Comparison of ENCODE assay signal across 8 mouse cellular contexts in genomic region chr6:125351368-125352045, GRCm38 (mm10). TPM values are rescaled to one million over a fixed set of nuclear protein-coding genes. Genes with fewer than 3 reads are reported as not detected.
DNase-seq lines count a peak whose midpoint lies in the region; ATAC-seq and TF ChIP-seq lines count a peak whose summit lies in the region.

No protein-coding gene starts in this region.

- H3K9me3 ChIP-seq in heart, embryonic 11.5 days (replicated peaks; ENCODE audit: control insufficient read depth, low read length) = no peaks in the 10 kb centered on the region
- H3K9me3 ChIP-seq in limb, embryonic 12.5 days = no peaks in the 10 kb centered on the region
- no peaks in the 10 kb centered on the region for H3K9me3 ChIP-seq in forebrain, embryonic 14.5 days (replicated peaks; ENCODE audit: control insufficient read depth, low read length)

- H3K9ac ChIP-seq in heart, embryonic 11.5 days (ENCODE audit: low read depth, low read length) = 0 out of 2 replicates have a peak overlapping the region, but pooled peaks have one; percentile 5
- H3K9ac ChIP-seq in limb, embryonic 12.5 days (replicated peaks) = no peak overlapping the region
- no peak overlapping the region for H3K9ac ChIP-seq in forebrain, embryonic 14.5 days (ENCODE audit: low read length)

- H3K27ac ChIP-seq in thymus, adult 2 months (ENCODE audit: control insufficient read depth, insufficient read depth, low read length) = peak overlapping the region; percentile 89
- H3K27ac ChIP-seq in heart, embryonic 11.5 days (ENCODE audit: low read depth, low read length) = no peak overlapping the region
- H3K27ac ChIP-seq in limb, embryonic 12.5 days = no peak overlapping the region
- H3K27ac ChIP-seq in forebrain, embryonic 14.5 days (ENCODE audit: low read depth, low read length) = no peak overlapping the region

- H3K4me3 ChIP-seq in thymus, adult 2 months (ENCODE audit: control insufficient read depth, insufficient read depth, low read length) = peak overlapping the region; percentile 18
- 0 out of 2 replicates have a peak overlapping the region, but pooled peaks have one; percentile 8 for H3K4me3 ChIP-seq in heart, embryonic 11.5 days (ENCODE audit: low read depth, low read length)
- H3K4me3 ChIP-seq in limb, embryonic 12.5 days (replicated peaks) = peak overlapping the region; percentile 61; the same call in 1 of the 2 replicates
- no peak overlapping the region for H3K4me3 ChIP-seq in forebrain, embryonic 14.5 days (ENCODE audit: low read depth, low read length)

- DNase-seq in thymus, adult 2 months = no peak
- DNase-seq in thymus, adult 18-20 months = no peak
- DNase-seq in yolk sac, embryonic 10.5 days (ENCODE audit: low spot score) = no peak
- DNase-seq in layer of hippocampus, postnatal 25 days (ENCODE audit: extremely low spot score in 1 of 2, low spot score in 1 of 2) = no peak
- DNase-seq in forebrain, embryonic 14.5 days (ENCODE audit: low spot score) = no peak

- TF ChIP-seq CTCF in thymus, adult 2 months (IDR thresholded peaks at IDR 0.05; ENCODE audit: borderline replicate concordance, control insufficient read depth, extremely low read depth, insufficient read depth, low read length, poor library complexity) = no peak

- no peaks in the 10 kb centered on the region for H3K27me3 ChIP-seq in thymus, adult 2 months (ENCODE audit: control insufficient read depth, insufficient read depth, low read length)
- H3K27me3 ChIP-seq in heart, embryonic 11.5 days (ENCODE audit: control insufficient read depth, insufficient read depth, low read length) = 0 out of 2 replicates have a peak, but pooled peaks cover 2% of the 10 kb centered on the region
- H3K27me3 ChIP-seq in limb, embryonic 12.5 days = no peaks in the 10 kb centered on the region
- no peaks in the 10 kb centered on the region for H3K27me3 ChIP-seq in forebrain, embryonic 14.5 days (replicated peaks; ENCODE audit: control insufficient read depth, insufficient read depth, low read length)

- peak overlapping the region; percentile 82 for H3K4me2 ChIP-seq in heart, embryonic 11.5 days
- peak overlapping the region; percentile 91 for H3K4me2 ChIP-seq in limb, embryonic 12.5 days
- no peak overlapping the region for H3K4me2 ChIP-seq in forebrain, embryonic 14.5 days (ENCODE audit: low read length)

- ATAC-seq in heart, embryonic 11.5 days (replicated peaks; ENCODE audit: insufficient number of reproducible peaks, low FRiP score, low TSS enrichment) = no peak
- no peak for ATAC-seq in limb, embryonic 12.5 days (ENCODE audit: insufficient number of reproducible peaks, insufficient read depth, low FRiP score, low TSS enrichment, low read depth)
- ATAC-seq in neutrophil, adult 5-6 weeks (ENCODE audit: extremely low read depth, insufficient number of reproducible peaks, low FRiP score, poor library complexity, severe bottlenecking) = peak; percentile 68
- ATAC-seq in forebrain, embryonic 14.5 days = no peak

- TF ChIP-seq POLR2A in thymus, adult 2 months (IDR thresholded peaks at IDR 0.05; ENCODE audit: control insufficient read depth, extremely low read depth, insufficient read depth, low read length, poor library complexity) = no peak

- peaks cover 64% of the 10 kb centered on the region for H3K4me1 ChIP-seq in thymus, adult 2 months (replicated peaks; ENCODE audit: control insufficient read depth, insufficient read depth, low read length)
- H3K4me1 ChIP-seq in heart, embryonic 11.5 days (ENCODE audit: control insufficient read depth, insufficient read depth, low read length) = peaks cover 55% of the 10 kb centered on the region
- peaks cover 77% of the 10 kb centered on the region for H3K4me1 ChIP-seq in limb, embryonic 12.5 days (replicated peaks)
- peaks cover 22% of the 10 kb centered on the region for H3K4me1 ChIP-seq in forebrain, embryonic 14.5 days (ENCODE audit: control insufficient read depth, insufficient read depth, low read length)

- WGBS in thymus, adult 2 months = 66% methylated on average over 8 of the region's 8 CpGs
- WGBS in heart, embryonic 11.5 days (ENCODE audit: insufficient replicate concordance) = 59% methylated on average over 8 of the region's 8 CpGs
- whole genome bisulfite sequencing in limb, embryonic 12.5 days = 72% methylated on average over 8 of the region's 8 CpGs
- WGBS in forebrain, embryonic 14.5 days = 72% methylated on average over 8 of the region's 8 CpGs

- no peaks in the 10 kb centered on the region for H3K36me3 ChIP-seq in thymus, adult 2 months (ENCODE audit: control insufficient read depth, insufficient read depth, low read length)
- no peaks in the 10 kb centered on the region for H3K36me3 ChIP-seq in heart, embryonic 11.5 days (ENCODE audit: control insufficient read depth, insufficient read depth, low read length)
- no peaks in the 10 kb centered on the region for H3K36me3 ChIP-seq in limb, embryonic 12.5 days
- H3K36me3 ChIP-seq in forebrain, embryonic 14.5 days (ENCODE audit: control insufficient read depth, insufficient read depth, low read length) = no peaks in the 10 kb centered on the region

RNA-seq across cellular contexts. Expression of gene Tnfrsf1a, which starts 2.3 kb away (rescaled TPM):
- 140 and 149 TPM in 2 replicates for polyA plus RNA-seq in thymus, adult 2 months (2012; rRNA removed)
- polyA plus RNA-seq in heart, embryonic 11.5 days (2014; fragmentation: Nextera tagmentation; extraction: Ambion mirVana) = 33.3 and 37.0 TPM in 2 replicates
- 50.2 and 50.3 TPM in 2 replicates for polyA plus RNA-seq in limb, embryonic 12.5 days (2016; fragmentation: Nextera tagmentation; extraction: Ambion mirVana)
- 202 and 215 TPM in 2 replicates for total RNA-seq in neutrophil, adult 5-6 weeks (2017)
- 10 to 100 TPM; 11.2 to 12.5 TPM for total RNA-seq in layer of hippocampus, postnatal 25 days (2021)
- polyA plus RNA-seq in forebrain, embryonic 14.5 days (2014; fragmentation: Nextera tagmentation; extraction: Ambion mirVana) = 14.2 and 16.2 TPM in 2 replicates

RNA-seq across cellular contexts. Expression of gene Plekhg6, which starts 29.1 kb away (rescaled TPM):
- 2.4 and 2.5 TPM in 2 replicates for polyA plus RNA-seq in thymus, adult 2 months (2012; rRNA removed)
- polyA plus RNA-seq in heart, embryonic 11.5 days (2014; fragmentation: Nextera tagmentation; extraction: Ambion mirVana) = not detected in 2 replicates
- polyA plus RNA-seq in limb, embryonic 12.5 days (2016; fragmentation: Nextera tagmentation; extraction: Ambion mirVana) = 0.41 and 0.46 TPM in 2 replicates
- 0.25 and 0.35 TPM in 2 replicates for total RNA-seq in neutrophil, adult 5-6 weeks (2017)
- total RNA-seq in layer of hippocampus, postnatal 25 days (2021) = not detected
- 0.16 TPM in 1 of 2 replicates, not detected in the other for polyA plus RNA-seq in forebrain, embryonic 14.5 days (2014; fragmentation: Nextera tagmentation; extraction: Ambion mirVana)

RNA-seq across cellular contexts. Expression of gene Scnn1a, which starts 31.0 kb away (rescaled TPM):
- polyA plus RNA-seq in thymus, adult 2 months (2012; rRNA removed) = 32.8 and 35.8 TPM in 2 replicates
- 0.69 and 0.93 TPM in 2 replicates for polyA plus RNA-seq in heart, embryonic 11.5 days (2014; fragmentation: Nextera tagmentation; extraction: Ambion mirVana)
- 1.0 and 1.3 TPM in 2 replicates for polyA plus RNA-seq in limb, embryonic 12.5 days (2016; fragmentation: Nextera tagmentation; extraction: Ambion mirVana)
- total RNA-seq in neutrophil, adult 5-6 weeks (2017) = 11.6 and 12.6 TPM in 2 replicates
- total RNA-seq in layer of hippocampus, postnatal 25 days (2021) = 1 to 10 TPM; 3.8 to 3.9 TPM
- polyA plus RNA-seq in forebrain, embryonic 14.5 days (2014; fragmentation: Nextera tagmentation; extraction: Ambion mirVana) = 0.29 and 0.37 TPM in 2 replicates

RNA-seq across cellular contexts. Expression of gene Ltbr, which starts 37.8 kb away (rescaled TPM):
- 29.3 and 30.6 TPM in 2 replicates for polyA plus RNA-seq in thymus, adult 2 months (2012; rRNA removed)
- 35.0 and 40.7 TPM in 2 replicates for polyA plus RNA-seq in heart, embryonic 11.5 days (2014; fragmentation: Nextera tagmentation; extraction: Ambion mirVana)
- 37.3 and 38.6 TPM in 2 replicates for polyA plus RNA-seq in limb, embryonic 12.5 days (2016; fragmentation: Nextera tagmentation; extraction: Ambion mirVana)
- 43.7 and 45.6 TPM in 2 replicates for total RNA-seq in neutrophil, adult 5-6 weeks (2017)
- total RNA-seq in layer of hippocampus, postnatal 25 days (2021) = 10 to 100 TPM in 1 of 2 experiments, 1 to 10 TPM in 1; 8.7 to 10.2 TPM
- 10.8 and 12.9 TPM in 2 replicates for polyA plus RNA-seq in forebrain, embryonic 14.5 days (2014; fragmentation: Nextera tagmentation; extraction: Ambion mirVana)

Comparison
In these comparisons a context has a peak if more than half of its experiments do, and no peak if none do; other contexts are left out.
1. RNA of gene Scnn1a, which starts 31.0 kb away (polyA plus RNA-seq): 32.8 to 35.8 TPM in thymus, adult 2 months; 1.0 to 1.3 TPM in limb, embryonic 12.5 days, 0.69 to 0.93 TPM in heart, embryonic 11.5 days and 0.29 to 0.37 TPM in forebrain, embryonic 14.5 days; every median in the first group is over 10 times any median in the second.